Mouse (Mus musculus): ENCODE results near the gene Stk40. TPM values are rescaled to one million over a fixed set of nuclear protein-coding genes. Genes with fewer than 3 reads are reported as not detected.

Gene Stk40
- polyA plus RNA-seq (2015; fragmentation: Nextera tagmentation; extraction: Ambion mirVana), result 33.9 and 37.7 TPM in 2 replicates

DNA sequence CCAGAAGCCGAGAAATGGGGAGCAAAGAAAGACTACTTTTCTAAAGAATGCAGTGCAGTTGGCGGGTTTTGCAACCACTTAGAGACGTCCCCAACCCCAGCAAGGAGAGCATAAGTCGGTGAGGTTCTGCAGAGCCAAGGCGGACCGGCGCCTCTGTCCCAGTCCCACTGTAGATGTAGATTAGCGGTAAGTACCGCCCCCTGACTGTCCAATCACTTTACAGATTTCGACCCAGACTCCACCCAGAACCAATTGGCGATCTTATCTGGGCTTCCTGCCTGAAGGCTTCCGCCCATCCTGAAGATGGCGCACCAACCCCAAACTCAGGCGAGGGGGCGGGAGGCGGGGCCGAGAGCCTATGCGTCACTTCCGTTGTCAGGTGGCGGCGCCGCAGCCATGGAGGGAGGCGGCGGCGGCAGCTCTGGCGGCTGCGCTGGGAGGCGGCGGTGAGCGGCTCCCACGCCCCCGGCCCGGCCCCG lies at the start of gene Stk40:
Gene Stk40 (plus strand): TSS at position 368 of the 479 bp plus-strand sequence.
- under 1% methylated on average over 31 of the region's 34 CpGs for WGBS
- peak; percentile 97 for ATAC-seq (ENCODE audit: low read depth)

GRCm38 (mm10) chr4:126057207-126058133 lies 46.3 kb upstream of the Stk40 start:
- Histone ChIP-seq H3K27me3 (no peaks in the 10 kb centered on the region), H3K4me3 (peak overlapping the region; percentile 71), H3K9me3 (no peaks in the 10 kb centered on the region), H3K36me3 (peaks cover 42% of the 10 kb centered on the region), H3K4me1 (replicated peaks) (peaks cover 23% of the 10 kb centered on the region), H3K27ac (replicated peaks) (no peak overlapping the region), H3K4me2 (peak overlapping the region; percentile 74), H3K9ac (peak overlapping the region; percentile 56)
- no peak for ATAC-seq (ENCODE audit: low read depth)
- WGBS, result 16% methylated on average over 19 of the region's 19 CpGs

More for the DNA sequence above, at the start of gene Stk40:
- Histone ChIP-seq H3K4me2 (peak within 1 kb of the TSS; percentile 98), H3K9me3 (no peaks in the 10 kb centered on the region), H3K27ac (replicated peaks) (peak within 1 kb of the TSS; percentile 91), H3K36me3 (peaks cover 5% of the 10 kb centered on the region; the same call in 1 of the 2 replicates), H3K27me3 (no peaks in the 10 kb centered on the region), H3K4me3 (peak within 1 kb of the TSS; percentile 92), H3K9ac (peak within 1 kb of the TSS; percentile 94), H3K4me1 (replicated peaks) (peaks cover 53% of the 10 kb centered on the region)

GRCm38 (mm10) chr4:126058134-126058996 lies 45.4 kb upstream of the Stk40 start, which contains the start of gene Oscp1:
Oscp1 (plus strand) TSS chr4:126058565.
- Histone ChIP-seq H3K27me3 (no peaks in the 10 kb centered on the region), H3K36me3 (peaks cover 38% of the 10 kb centered on the region), H3K27ac (replicated peaks) (peak within 1 kb of the TSS; percentile 64), H3K9ac (peak within 1 kb of the TSS; percentile 81), H3K4me3 (peak within 1 kb of the TSS; percentile 71), H3K4me2 (peak within 1 kb of the TSS; percentile 74), H3K9me3 (no peaks in the 10 kb centered on the region), H3K4me1 (replicated peaks) (peaks cover 23% of the 10 kb centered on the region)
- peak; percentile 98 for ATAC-seq (ENCODE audit: low read depth)
- WGBS, result under 1% methylated on average over 57 of the region's 57 CpGs

GRCm38 (mm10) chr4:126058997-126059362 lies 44.8 kb upstream of the Stk40 start:
- no peaks in the 10 kb centered on the region for H3K27me3 ChIP-seq
- no peak overlapping the region for H3K27ac ChIP-seq (replicated peaks)
- H3K36me3 ChIP-seq, result peaks cover 32% of the 10 kb centered on the region
- H3K9ac ChIP-seq, result peak overlapping the region; percentile 81
- WGBS, result 31% methylated on average over 9 of the region's 9 CpGs
- no peak for ATAC-seq (ENCODE audit: low read depth)
- H3K4me1 ChIP-seq (replicated peaks), result peaks cover 23% of the 10 kb centered on the region
- peak overlapping the region; percentile 71 for H3K4me3 ChIP-seq
- H3K4me2 ChIP-seq, result peak overlapping the region; percentile 74
- no peaks in the 10 kb centered on the region for H3K9me3 ChIP-seq

GRCm38 (mm10) chr4:126062856-126063255 lies 40.9 kb upstream of the Stk40 start:
- no peak for ATAC-seq (ENCODE audit: low read depth)
- no peaks in the 10 kb centered on the region for H3K9me3 ChIP-seq
- H3K4me1 ChIP-seq (replicated peaks), result peaks cover 15% of the 10 kb centered on the region
- no peak overlapping the region for H3K9ac ChIP-seq
- no peaks in the 10 kb centered on the region for H3K27me3 ChIP-seq
- H3K36me3 ChIP-seq, result 0 out of 2 replicates have a peak, but pooled peaks cover 4% of the 10 kb centered on the region
- no peak overlapping the region for H3K4me3 ChIP-seq
- H3K4me2 ChIP-seq, result no peak overlapping the region
- 34% methylated on average over 1 of the region's 1 CpGs for WGBS
- H3K27ac ChIP-seq (replicated peaks), result no peak overlapping the region

DNA sequence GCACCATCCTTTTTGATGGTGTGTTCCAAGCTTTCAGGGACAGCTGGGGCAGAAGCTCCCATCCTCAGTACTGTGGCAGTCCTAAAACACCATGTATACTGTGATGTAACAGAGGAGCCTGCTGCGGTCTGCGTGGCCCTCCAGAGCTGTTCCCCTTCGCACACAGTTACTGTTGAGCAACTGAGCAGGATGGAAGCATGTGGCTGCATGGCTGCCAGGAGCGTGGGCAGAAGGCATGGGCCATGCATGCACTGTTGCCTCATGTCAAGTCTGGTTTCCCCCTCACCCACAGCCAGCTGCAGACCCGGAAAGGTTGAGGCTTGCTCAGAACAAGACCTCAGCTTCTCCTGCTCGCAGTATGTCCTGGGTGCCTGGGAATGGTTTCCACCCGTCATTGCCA lies 38.5 kb upstream of the Stk40 start:
- Histone ChIP-seq H3K4me1 (replicated peaks) (0 out of 2 replicates have a peak, but pooled peaks cover 3% of the 10 kb centered on the region), H3K9me3 (no peaks in the 10 kb centered on the region), H3K4me2 (no peak overlapping the region), H3K27me3 (no peaks in the 10 kb centered on the region), H3K27ac (replicated peaks) (no peak overlapping the region), H3K36me3 (peaks cover 12% of the 10 kb centered on the region; the same call in 1 of the 2 replicates), H3K4me3 (no peak overlapping the region), H3K9ac (no peak overlapping the region)
- WGBS, result 93% methylated on average over 7 of the region's 7 CpGs
- no peak for ATAC-seq (ENCODE audit: low read depth)

- 82% methylated on average over 15 of the region's 15 CpGs for WGBS
- Histone ChIP-seq H3K9me3 (no peaks in the 10 kb centered on the region), H3K9ac (no peak overlapping the region; the same call in 1 of the 2 replicates)
Observed at GRCm38 (mm10) chr4:126067401-126068077, 36.2 kb upstream of the Stk40 start.

GRCm38 (mm10) chr4:126068842-126069241 lies 34.9 kb upstream of the Stk40 start:
- ATAC-seq (ENCODE audit: low read depth), result no peak
- Histone ChIP-seq H3K4me3 (no peak overlapping the region), H3K4me2 (no peak overlapping the region), H3K27ac (replicated peaks) (no peak overlapping the region), H3K36me3 (peaks cover 14% of the 10 kb centered on the region), H3K4me1 (replicated peaks) (no peaks in the 10 kb centered on the region), H3K27me3 (no peaks in the 10 kb centered on the region), H3K9me3 (no peaks in the 10 kb centered on the region), H3K9ac (no peak overlapping the region)
- WGBS, result 87% methylated on average over 6 of the region's 6 CpGs

More at GRCm38 (mm10) chr4:126067401-126068077, 36.2 kb upstream of the Stk40 start:
- Histone ChIP-seq H3K27ac (replicated peaks) (no peak overlapping the region), H3K4me3 (no peak overlapping the region), H3K36me3 (peaks cover 16% of the 10 kb centered on the region; the same call in 1 of the 2 replicates), H3K4me2 (no peak overlapping the region), H3K4me1 (replicated peaks) (no peaks in the 10 kb centered on the region), H3K27me3 (no peaks in the 10 kb centered on the region)
- no peak for ATAC-seq (ENCODE audit: low read depth)

DNA sequence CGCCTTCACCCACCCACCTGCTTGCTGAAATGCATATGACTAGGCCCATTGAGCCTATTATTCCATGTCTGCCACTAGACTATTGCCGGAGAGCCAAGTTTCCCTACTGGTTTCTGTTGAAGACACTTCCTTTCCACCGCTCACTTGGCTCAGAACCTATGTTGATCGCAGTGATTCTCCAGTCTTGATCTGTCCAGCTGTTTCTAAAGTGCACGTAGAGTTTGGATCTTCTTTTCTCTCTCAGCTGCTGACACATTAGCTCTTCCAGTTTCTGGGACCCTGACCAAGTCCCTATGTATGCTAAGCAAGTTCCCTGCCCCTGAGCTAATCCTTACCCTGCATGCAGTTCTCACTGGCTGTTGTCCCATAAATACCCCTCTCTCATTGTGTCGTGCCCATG lies 25.9 kb upstream of the Stk40 start:
- Histone ChIP-seq H3K27me3 (no peaks in the 10 kb centered on the region), H3K9me3 (no peaks in the 10 kb centered on the region), H3K9ac (no peak overlapping the region), H3K4me3 (no peak overlapping the region), H3K27ac (replicated peaks) (no peak overlapping the region), H3K4me2 (no peak overlapping the region), H3K36me3 (peaks cover 43% of the 10 kb centered on the region), H3K4me1 (replicated peaks) (no peaks in the 10 kb centered on the region)
- no peak for ATAC-seq (ENCODE audit: low read depth)
- WGBS, result 89% methylated on average over 6 of the region's 6 CpGs

- Histone ChIP-seq H3K4me2 (no peak overlapping the region), H3K27ac (replicated peaks) (no peak overlapping the region), H3K9me3 (no peaks in the 10 kb centered on the region), H3K9ac (no peak overlapping the region), H3K36me3 (peaks cover 51% of the 10 kb centered on the region), H3K4me1 (replicated peaks) (no peaks in the 10 kb centered on the region), H3K27me3 (no peaks in the 10 kb centered on the region), H3K4me3 (no peak overlapping the region)
- no peak for ATAC-seq (ENCODE audit: low read depth)
- 77% methylated on average over 4 of the region's 4 CpGs for WGBS
Observed at GRCm38 (mm10) chr4:126079266-126079665, 24.5 kb upstream of the Stk40 start.

DNA sequence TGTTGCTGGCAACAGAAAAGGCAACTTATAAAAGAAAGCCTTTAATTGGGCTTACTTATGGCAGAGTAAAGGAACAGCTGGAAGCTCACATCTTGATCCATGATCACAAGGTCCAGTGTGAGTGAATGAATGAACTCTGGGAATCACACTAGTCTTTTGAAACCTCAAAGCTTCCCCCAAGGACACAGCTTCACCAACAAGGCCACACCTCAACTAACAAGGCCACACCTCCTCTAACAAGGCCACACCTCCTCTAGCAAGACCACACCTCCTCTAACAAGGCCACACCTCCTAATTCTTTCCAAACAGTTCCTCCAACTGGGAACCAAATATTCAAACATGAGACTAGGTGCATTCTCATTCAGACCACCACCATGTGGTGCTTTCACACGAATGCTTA lies 22.2 kb upstream of the Stk40 start:
- ATAC-seq (ENCODE audit: low read depth), result no peak
- Histone ChIP-seq H3K4me1 (replicated peaks) (peaks cover 4% of the 10 kb centered on the region; the same call in 1 of the 2 replicates), H3K27ac (replicated peaks) (no peak overlapping the region), H3K4me2 (no peak overlapping the region), H3K36me3 (peaks cover 46% of the 10 kb centered on the region), H3K9me3 (no peaks in the 10 kb centered on the region), H3K4me3 (no peak overlapping the region), H3K9ac (no peak overlapping the region), H3K27me3 (no peaks in the 10 kb centered on the region)
- WGBS, result 97% methylated on average over 1 of the region's 1 CpGs
